Mouse (Mus musculus): ENCODE results near the gene Map3k5. TPM values are rescaled to one million over a fixed set of nuclear protein-coding genes. Genes with fewer than 3 reads are reported as not detected.

Gene Map3k5
- polyA plus RNA-seq, 1 experiment from 2014 or later = 1.3 TPM

GRCm38 (mm10) chr10:20159308-20159707 is 225.0 kb downstream of the Map3k5 start:
- H3K36me3 ChIP-seq = no peaks in the 10 kb centered on the region
- no peaks in the 10 kb centered on the region for H3K9me3 ChIP-seq (replicated peaks)
- H3K4me2 ChIP-seq = no peak overlapping the region
- no peak overlapping the region for H3K4me3 ChIP-seq
- H3K27me3 ChIP-seq (replicated peaks) = no peaks in the 10 kb centered on the region
- H3K9ac ChIP-seq = no peak overlapping the region
- H3K27ac ChIP-seq = no peak overlapping the region
- peaks cover 25% of the 10 kb centered on the region for H3K4me1 ChIP-seq
- 76% methylated on average over 5 of the region's 5 CpGs for WGBS (ENCODE audit: insufficient replicate concordance)
- no peak for ATAC-seq

DNA sequence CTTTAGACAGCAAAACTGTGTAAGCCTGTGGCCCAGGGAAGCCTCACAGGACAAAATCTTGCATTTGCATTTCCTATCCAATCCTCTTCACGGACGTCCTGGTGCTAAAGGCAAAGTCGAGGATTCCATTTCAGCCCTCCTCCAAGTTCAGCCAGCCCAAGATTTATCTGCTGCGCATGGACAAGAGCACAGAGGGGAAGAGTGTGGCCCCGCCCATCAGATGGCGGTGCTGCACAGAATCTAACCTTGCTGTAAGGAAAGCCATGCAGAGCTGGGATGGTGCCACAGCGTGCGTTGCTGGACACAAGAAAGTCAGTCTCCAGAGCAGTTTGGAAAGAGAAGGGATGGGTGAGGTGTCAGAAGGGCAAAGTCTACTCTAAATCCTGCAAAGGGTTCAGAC is 226.6 kb downstream of the Map3k5 start:
- Histone ChIP-seq H3K4me1 (peaks cover 12% of the 10 kb centered on the region), H3K36me3 (no peaks in the 10 kb centered on the region), H3K9me3 (replicated peaks) (no peaks in the 10 kb centered on the region), H3K4me2 (no peak overlapping the region), H3K9ac (no peak overlapping the region), H3K4me3 (no peak overlapping the region), H3K27ac (no peak overlapping the region), H3K27me3 (replicated peaks) (no peaks in the 10 kb centered on the region)
- WGBS (ENCODE audit: insufficient replicate concordance) = 42% methylated on average over 8 of the region's 8 CpGs
- no peak for ATAC-seq

DNA sequence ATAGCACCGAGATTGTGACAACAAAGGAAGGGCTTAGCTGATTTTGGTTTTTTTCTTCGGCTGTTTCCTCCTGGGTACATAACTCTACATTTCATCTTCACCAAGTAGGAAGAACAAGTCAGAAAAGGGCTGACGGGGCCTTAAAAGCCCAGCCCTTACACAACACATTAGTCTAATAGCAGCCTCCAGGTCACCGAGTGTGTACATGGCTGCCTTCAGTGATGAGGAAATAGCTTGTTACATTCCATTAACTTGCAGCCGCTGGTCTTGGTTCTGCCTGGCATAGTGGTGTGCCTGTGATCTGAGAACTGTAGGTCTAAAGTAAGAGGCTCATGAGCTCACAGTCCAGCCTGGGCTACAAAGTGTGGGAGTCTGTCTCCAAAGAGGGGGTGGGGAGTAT is 230.5 kb downstream of the Map3k5 start:
- Histone ChIP-seq H3K36me3 (no peaks in the 10 kb centered on the region), H3K9ac (no peak overlapping the region), H3K4me2 (no peak overlapping the region), H3K27ac (no peak overlapping the region), H3K4me3 (no peak overlapping the region), H3K4me1 (peaks cover 21% of the 10 kb centered on the region), H3K9me3 (replicated peaks) (no peaks in the 10 kb centered on the region), H3K27me3 (replicated peaks) (no peaks in the 10 kb centered on the region)
- ATAC-seq = no peak
- 72% methylated on average over 5 of the region's 5 CpGs for WGBS (ENCODE audit: insufficient replicate concordance)

- no peaks in the 10 kb centered on the region for H3K9me3 ChIP-seq (replicated peaks)
- H3K27ac ChIP-seq = no peak overlapping the region
- WGBS (ENCODE audit: insufficient replicate concordance) = 45% methylated on average over 11 of the region's 11 CpGs
- H3K4me2 ChIP-seq = no peak overlapping the region
- H3K4me3 ChIP-seq = no peak overlapping the region
- H3K36me3 ChIP-seq = no peaks in the 10 kb centered on the region
- peaks cover 22% of the 10 kb centered on the region for H3K4me1 ChIP-seq
- ATAC-seq = no peak
- no peaks in the 10 kb centered on the region for H3K27me3 ChIP-seq (replicated peaks)
- no peak overlapping the region for H3K9ac ChIP-seq
Measured at GRCm38 (mm10) chr10:20166797-20167196, 232.5 kb downstream of the Map3k5 start.

DNA sequence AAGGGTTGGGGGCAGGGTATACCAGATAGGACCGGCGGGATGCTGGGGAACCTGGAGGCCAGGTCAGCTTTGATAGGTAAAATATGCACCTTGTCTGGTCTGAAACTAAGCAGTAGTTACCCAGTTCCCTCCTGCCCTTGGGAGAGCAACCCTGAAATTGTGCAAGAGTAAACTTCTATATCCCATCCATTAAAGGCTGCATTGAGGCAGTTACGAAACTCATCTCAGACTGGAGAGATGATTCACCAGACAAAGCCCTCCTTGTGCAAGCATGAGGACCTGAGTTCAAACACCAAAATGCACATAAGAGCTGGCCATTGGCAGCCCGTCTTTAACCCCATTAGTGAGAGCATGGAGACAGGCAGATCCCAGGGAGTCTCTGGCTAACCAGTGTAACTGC is 233.2 kb downstream of the Map3k5 start:
- Histone ChIP-seq H3K27me3 (replicated peaks) (no peaks in the 10 kb centered on the region), H3K4me2 (no peak overlapping the region), H3K4me1 (peaks cover 19% of the 10 kb centered on the region), H3K27ac (no peak overlapping the region), H3K9me3 (replicated peaks) (no peaks in the 10 kb centered on the region), H3K4me3 (no peak overlapping the region), H3K36me3 (no peaks in the 10 kb centered on the region), H3K9ac (no peak overlapping the region)
- no peak for ATAC-seq
- WGBS (ENCODE audit: insufficient replicate concordance) = 84% methylated on average over 4 of the region's 4 CpGs

DNA sequence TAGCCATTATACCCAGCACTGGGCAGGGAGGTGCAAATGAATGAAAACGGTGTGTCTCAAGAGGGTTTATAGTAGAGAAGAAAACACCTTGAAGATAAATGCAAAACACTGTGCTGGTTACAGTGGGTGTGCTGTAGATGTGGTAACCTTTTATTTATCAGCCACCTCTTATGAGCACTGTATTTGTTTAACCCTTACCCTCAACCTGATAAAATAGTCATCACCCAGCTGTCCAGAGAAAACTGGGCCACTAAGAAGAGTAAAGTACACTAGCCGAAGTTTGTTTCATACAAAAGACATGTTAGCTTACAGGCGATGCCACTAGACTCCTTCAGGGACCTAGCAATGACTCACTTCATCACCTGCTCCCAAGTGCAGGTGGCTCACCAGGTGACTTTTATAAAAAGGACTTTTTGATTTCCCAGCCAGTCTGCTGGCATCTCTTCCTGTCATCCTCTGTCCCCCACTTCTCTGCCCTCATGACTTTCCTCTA is 235.0 kb downstream of the Map3k5 start:
- WGBS (ENCODE audit: insufficient replicate concordance) = 74% methylated on average over 3 of the region's 3 CpGs
- H3K27ac ChIP-seq = no peak overlapping the region
- H3K36me3 ChIP-seq = no peaks in the 10 kb centered on the region
- H3K9ac ChIP-seq = no peak overlapping the region
- H3K27me3 ChIP-seq (replicated peaks) = no peaks in the 10 kb centered on the region
- H3K4me2 ChIP-seq = no peak overlapping the region
- ATAC-seq = no peak
- H3K4me3 ChIP-seq = no peak overlapping the region
- no peaks in the 10 kb centered on the region for H3K9me3 ChIP-seq (replicated peaks)
- peaks cover 19% of the 10 kb centered on the region for H3K4me1 ChIP-seq

GRCm38 (mm10) chr10:20169927-20170604 is 235.8 kb downstream of the Map3k5 start:
- no peaks in the 10 kb centered on the region for H3K9me3 ChIP-seq (replicated peaks)
- peaks cover 19% of the 10 kb centered on the region for H3K4me1 ChIP-seq
- no peak overlapping the region for H3K4me3 ChIP-seq
- no peak overlapping the region for H3K27ac ChIP-seq
- no peaks in the 10 kb centered on the region for H3K36me3 ChIP-seq
- no peaks in the 10 kb centered on the region for H3K27me3 ChIP-seq (replicated peaks)
- peak; percentile 25; the same call in 1 of the 2 replicates for ATAC-seq
- 27% methylated on average over 19 of the region's 19 CpGs for WGBS (ENCODE audit: insufficient replicate concordance)
- no peak overlapping the region for H3K9ac ChIP-seq
- H3K4me2 ChIP-seq = peak overlapping the region; percentile 56

- Histone ChIP-seq H3K4me1 (peaks cover 19% of the 10 kb centered on the region), H3K4me2 (peak overlapping the region; percentile 56), H3K9ac (no peak overlapping the region), H3K36me3 (no peaks in the 10 kb centered on the region), H3K9me3 (replicated peaks) (no peaks in the 10 kb centered on the region), H3K4me3 (no peak overlapping the region), H3K27ac (no peak overlapping the region), H3K27me3 (replicated peaks) (no peaks in the 10 kb centered on the region)
- ATAC-seq = peak; percentile 65
- 68% methylated on average over 11 of the region's 11 CpGs for WGBS (ENCODE audit: insufficient replicate concordance)
Measured at GRCm38 (mm10) chr10:20170605-20171088, 236.4 kb downstream of the Map3k5 start.

- ATAC-seq = no peak
- no peaks in the 10 kb centered on the region for H3K9me3 ChIP-seq (replicated peaks)
- H3K9ac ChIP-seq = no peak overlapping the region
- no peak overlapping the region for H3K4me2 ChIP-seq
- no peak overlapping the region for H3K4me3 ChIP-seq
- no peaks in the 10 kb centered on the region for H3K36me3 ChIP-seq
- 84% methylated on average over 12 of the region's 12 CpGs for WGBS (ENCODE audit: insufficient replicate concordance)
- no peak overlapping the region for H3K27ac ChIP-seq
- H3K4me1 ChIP-seq = peaks cover 19% of the 10 kb centered on the region
- no peaks in the 10 kb centered on the region for H3K27me3 ChIP-seq (replicated peaks)
Measured at GRCm38 (mm10) chr10:20171209-20171608, 236.9 kb downstream of the Map3k5 start.

- Histone ChIP-seq H3K4me3 (no peak overlapping the region), H3K27ac (no peak overlapping the region), H3K36me3 (no peaks in the 10 kb centered on the region), H3K9me3 (replicated peaks) (no peaks in the 10 kb centered on the region), H3K9ac (no peak overlapping the region), H3K27me3 (replicated peaks) (no peaks in the 10 kb centered on the region), H3K4me2 (no peak overlapping the region), H3K4me1 (peaks cover 17% of the 10 kb centered on the region)
- WGBS (ENCODE audit: insufficient replicate concordance) = 65% methylated on average over 4 of the region's 4 CpGs
- no peak for ATAC-seq
Measured at GRCm38 (mm10) chr10:20171756-20172155, 237.5 kb downstream of the Map3k5 start.

- H3K4me1 ChIP-seq = peaks cover 17% of the 10 kb centered on the region
- no peak overlapping the region for H3K27ac ChIP-seq
- no peaks in the 10 kb centered on the region for H3K9me3 ChIP-seq (replicated peaks)
- no peak overlapping the region for H3K4me3 ChIP-seq
- no peaks in the 10 kb centered on the region for H3K27me3 ChIP-seq (replicated peaks)
- WGBS (ENCODE audit: insufficient replicate concordance) = 66% methylated on average over 4 of the region's 4 CpGs
- no peak for ATAC-seq
- H3K9ac ChIP-seq = no peak overlapping the region
- H3K4me2 ChIP-seq = no peak overlapping the region
- H3K36me3 ChIP-seq = no peaks in the 10 kb centered on the region
Measured at GRCm38 (mm10) chr10:20173733-20174132, 239.5 kb downstream of the Map3k5 start.

- Histone ChIP-seq H3K9me3 (replicated peaks) (no peaks in the 10 kb centered on the region), H3K27ac (no peak overlapping the region), H3K27me3 (replicated peaks) (no peaks in the 10 kb centered on the region), H3K4me2 (no peak overlapping the region), H3K4me3 (no peak overlapping the region), H3K36me3 (no peaks in the 10 kb centered on the region), H3K4me1 (peaks cover 21% of the 10 kb centered on the region), H3K9ac (no peak overlapping the region)
- WGBS (ENCODE audit: insufficient replicate concordance) = 60% methylated on average over 7 of the region's 7 CpGs
- no peak for ATAC-seq
Measured at GRCm38 (mm10) chr10:20176054-20176453, 241.8 kb downstream of the Map3k5 start.
